Mouse (Mus musculus): ENCODE data around the gene Prkag1. TPM values are rescaled to one million over a fixed set of nuclear protein-coding genes. Genes with fewer than 3 reads are reported as not detected.
"Not testable (repeated sequence)": the region's sequence is repeated elsewhere in the genome, so short reads cannot be mapped to it uniquely, and the experiment has no call there.

Prkag1 gene
- polyA plus RNA-seq, 1 experiment from 2014 or later: 91.7 TPM

GRCm38 (mm10) chr15:98832161-98833058 is 1.1 kb upstream of the Prkag1 start:
- Histone ChIP-seq H3K9me3 (no peaks in the 10 kb centered on the region), H3K4me2 (replicated peaks) (no peak overlapping the region), H3K27ac (replicated peaks) (0 out of 2 replicates have a peak overlapping the region, but pooled peaks have one; percentile 9), H3K27me3 (no peaks in the 10 kb centered on the region), H3K36me3 (peaks cover 42% of the 10 kb centered on the region), H3K4me3 (no peak overlapping the region), H3K4me1 (peaks cover 16% of the 10 kb centered on the region), H3K9ac (replicated peaks) (no peak overlapping the region)
- WGBS: 64% methylated on average over 12 of the region's 12 CpGs
- ATAC-seq (replicated peaks): no peak

DNA sequence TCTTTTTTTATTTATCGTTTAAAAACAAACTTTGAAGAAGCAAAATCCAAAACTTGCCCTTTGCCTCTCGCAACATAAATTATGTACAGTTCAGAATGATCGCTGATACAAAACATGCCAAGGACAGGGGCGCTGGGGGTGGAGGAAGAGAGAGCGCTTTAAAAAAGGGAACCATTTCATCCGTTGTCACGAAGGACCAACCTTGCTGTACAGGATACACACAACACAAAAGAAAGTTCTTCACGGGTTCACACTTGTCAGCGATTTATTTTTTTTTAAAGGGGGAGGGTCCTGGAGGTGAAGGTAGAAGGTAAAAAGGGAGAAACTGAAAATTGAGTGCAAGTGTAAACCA is 339 bp upstream of the Prkag1 start:
- Histone ChIP-seq H3K4me1 (peaks cover 16% of the 10 kb centered on the region), H3K4me2 (replicated peaks) (peak overlapping the region; percentile 81), H3K4me3 (peak overlapping the region; percentile 72), H3K27me3 (no peaks in the 10 kb centered on the region), H3K9me3 (no peaks in the 10 kb centered on the region), H3K27ac (replicated peaks) (peak overlapping the region; percentile 85), H3K9ac (replicated peaks) (peak overlapping the region; percentile 64), H3K36me3 (peaks cover 35% of the 10 kb centered on the region)
- 18% methylated on average over 9 of the region's 9 CpGs for WGBS
- ATAC-seq (replicated peaks): peak; percentile 35

DNA sequence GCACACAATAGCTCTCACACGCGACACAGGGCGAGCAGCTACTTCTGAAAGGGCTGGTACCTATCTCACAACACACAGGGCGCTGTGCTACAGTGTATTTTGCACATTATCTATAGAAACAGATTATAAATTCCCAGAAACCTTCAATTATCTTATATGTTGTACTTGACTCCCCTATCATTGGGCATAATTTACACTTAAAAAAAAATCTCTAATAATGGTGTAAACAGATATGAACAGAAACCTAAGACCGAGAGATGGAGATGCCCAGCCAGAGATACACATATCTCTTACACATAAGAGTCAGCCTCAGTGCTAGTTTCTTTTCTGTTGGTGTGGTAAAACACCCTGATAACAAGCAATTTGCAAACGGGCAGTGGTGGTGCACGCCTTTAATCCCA is 3.7 kb downstream of the Prkag1 start:
- Histone ChIP-seq H3K27ac (replicated peaks) (no peak overlapping the region), H3K9ac (replicated peaks) (no peak overlapping the region), H3K4me3 (no peak overlapping the region), H3K27me3 (no peaks in the 10 kb centered on the region), H3K9me3 (no peaks in the 10 kb centered on the region), H3K4me2 (replicated peaks) (no peak overlapping the region), H3K4me1 (peaks cover 16% of the 10 kb centered on the region), H3K36me3 (peaks cover 9% of the 10 kb centered on the region; the same call in 1 of the 2 replicates)
- WGBS: 90% methylated on average over 7 of the region's 7 CpGs
- no peak for ATAC-seq (replicated peaks)

DNA sequence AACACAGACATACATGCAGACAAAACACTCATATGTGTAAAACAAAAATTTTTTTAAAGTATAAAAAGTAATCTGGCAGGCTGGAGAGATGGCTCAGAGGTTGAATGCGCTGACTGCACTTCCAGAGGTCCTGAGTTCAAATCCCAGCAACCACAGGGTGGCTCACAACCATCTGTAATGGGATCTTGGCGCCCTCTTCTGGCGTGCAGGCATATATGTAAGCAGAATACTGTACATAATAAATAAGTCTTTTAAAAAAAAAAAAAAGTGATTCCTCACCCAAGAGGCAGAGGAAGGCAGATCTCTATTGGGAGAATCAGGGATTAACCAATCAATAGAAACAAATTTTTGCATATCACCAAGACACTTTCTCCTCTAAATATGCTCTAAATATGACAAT is 7.9 kb downstream of the Prkag1 start:
- no peak overlapping the region for H3K27ac ChIP-seq (replicated peaks)
- no peak for ATAC-seq (replicated peaks)
- no peaks in the 10 kb centered on the region for H3K9me3 ChIP-seq
- no peak overlapping the region for H3K4me2 ChIP-seq (replicated peaks)
- H3K27me3 ChIP-seq: no peaks in the 10 kb centered on the region
- 69% methylated on average over 3 of the region's 3 CpGs for WGBS
- no peaks in the 10 kb centered on the region for H3K4me1 ChIP-seq
- H3K36me3 ChIP-seq: peaks cover 15% of the 10 kb centered on the region; the same call in 1 of the 2 replicates
- no peak overlapping the region for H3K9ac ChIP-seq (replicated peaks)
- no peak overlapping the region for H3K4me3 ChIP-seq

DNA sequence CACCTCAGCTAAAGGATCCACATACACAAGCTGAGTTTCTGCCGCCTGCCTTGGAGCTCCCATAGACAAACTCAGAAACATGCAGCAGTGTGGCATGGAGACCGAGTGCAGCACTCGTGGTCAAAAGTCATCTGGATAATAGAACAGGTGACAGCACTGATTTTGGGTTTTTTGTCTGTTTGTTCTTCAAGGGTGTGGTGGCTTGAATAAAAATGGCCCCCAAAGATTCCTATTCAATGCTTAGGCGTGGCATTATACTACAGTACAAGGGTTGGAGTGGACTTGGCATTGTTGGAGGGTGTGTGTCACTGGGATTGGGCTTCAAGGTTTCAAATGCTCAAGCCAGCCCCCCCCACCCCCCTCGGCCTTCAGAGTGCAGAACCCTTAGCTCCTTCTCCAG is 9.2 kb downstream of the Prkag1 start:
- 90% methylated on average over 5 of the region's 5 CpGs for WGBS
- H3K4me3 ChIP-seq: no peak overlapping the region
- H3K4me1 ChIP-seq: no peaks in the 10 kb centered on the region
- no peak overlapping the region for H3K27ac ChIP-seq (replicated peaks)
- no peak overlapping the region for H3K4me2 ChIP-seq (replicated peaks)
- ATAC-seq (replicated peaks): no peak
- peaks cover 13% of the 10 kb centered on the region; the same call in 1 of the 2 replicates for H3K36me3 ChIP-seq
- no peak overlapping the region for H3K9ac ChIP-seq (replicated peaks)
- no peaks in the 10 kb centered on the region for H3K9me3 ChIP-seq
- no peaks in the 10 kb centered on the region for H3K27me3 ChIP-seq

- WGBS: 22% methylated on average over 10 of the region's 10 CpGs
- H3K27me3 ChIP-seq: no peaks in the 10 kb centered on the region
- H3K27ac ChIP-seq (replicated peaks): no peak overlapping the region
- no peak for ATAC-seq (replicated peaks)
- peaks cover 18% of the 10 kb centered on the region; the same call in 1 of the 2 replicates for H3K36me3 ChIP-seq
- no peak overlapping the region for H3K9ac ChIP-seq (replicated peaks)
- H3K9me3 ChIP-seq: no peaks in the 10 kb centered on the region
- no peak overlapping the region for H3K4me2 ChIP-seq (replicated peaks)
- no peak overlapping the region for H3K4me3 ChIP-seq
- H3K4me1 ChIP-seq: no peaks in the 10 kb centered on the region
Observed at GRCm38 (mm10) chr15:98821403-98821802, 9.9 kb downstream of the Prkag1 start.

- Histone ChIP-seq H3K4me1 (no peaks in the 10 kb centered on the region), H3K27ac (replicated peaks) (no peak overlapping the region), H3K9me3 (no peaks in the 10 kb centered on the region), H3K27me3 (no peaks in the 10 kb centered on the region), H3K4me2 (replicated peaks) (no peak overlapping the region), H3K36me3 (peaks cover 19% of the 10 kb centered on the region; the same call in 1 of the 2 replicates), H3K4me3 (no peak overlapping the region), H3K9ac (replicated peaks) (no peak overlapping the region)
- WGBS: 85% methylated on average over 4 of the region's 4 CpGs
- ATAC-seq (replicated peaks): no peak
Observed at GRCm38 (mm10) chr15:98820937-98821336, 10.4 kb downstream of the Prkag1 start.

DNA sequence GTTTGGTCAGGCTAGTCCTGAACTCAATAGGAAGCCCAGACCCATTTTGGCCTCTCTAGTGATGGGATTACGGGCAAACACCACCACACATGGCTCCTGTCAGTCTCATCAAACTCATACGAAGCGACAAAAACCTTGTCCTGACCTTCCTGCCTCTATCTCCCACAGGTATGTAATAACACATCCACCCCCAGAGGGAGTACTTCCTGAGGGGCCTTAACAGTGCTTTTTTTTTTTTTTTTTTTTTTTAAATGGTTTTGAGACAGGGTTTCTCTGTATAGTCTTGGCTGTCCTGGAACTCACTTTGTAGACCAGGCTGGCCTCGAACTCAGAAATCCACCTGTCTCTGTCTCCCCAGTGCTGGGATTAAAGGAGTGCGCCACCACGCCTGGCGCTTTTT is 13.2 kb downstream of the Prkag1 start:
- no peak for ATAC-seq (replicated peaks)
- H3K9me3 ChIP-seq: no peaks in the 10 kb centered on the region
- H3K4me2 ChIP-seq (replicated peaks): no peak overlapping the region
- no peak overlapping the region for H3K4me3 ChIP-seq
- 97% methylated on average over 7 of the region's 7 CpGs for WGBS
- H3K27ac ChIP-seq (replicated peaks): no peak overlapping the region
- H3K9ac ChIP-seq (replicated peaks): no peak overlapping the region
- H3K36me3 ChIP-seq: peaks cover 31% of the 10 kb centered on the region
- H3K4me1 ChIP-seq: no peaks in the 10 kb centered on the region
- no peaks in the 10 kb centered on the region for H3K27me3 ChIP-seq

DNA sequence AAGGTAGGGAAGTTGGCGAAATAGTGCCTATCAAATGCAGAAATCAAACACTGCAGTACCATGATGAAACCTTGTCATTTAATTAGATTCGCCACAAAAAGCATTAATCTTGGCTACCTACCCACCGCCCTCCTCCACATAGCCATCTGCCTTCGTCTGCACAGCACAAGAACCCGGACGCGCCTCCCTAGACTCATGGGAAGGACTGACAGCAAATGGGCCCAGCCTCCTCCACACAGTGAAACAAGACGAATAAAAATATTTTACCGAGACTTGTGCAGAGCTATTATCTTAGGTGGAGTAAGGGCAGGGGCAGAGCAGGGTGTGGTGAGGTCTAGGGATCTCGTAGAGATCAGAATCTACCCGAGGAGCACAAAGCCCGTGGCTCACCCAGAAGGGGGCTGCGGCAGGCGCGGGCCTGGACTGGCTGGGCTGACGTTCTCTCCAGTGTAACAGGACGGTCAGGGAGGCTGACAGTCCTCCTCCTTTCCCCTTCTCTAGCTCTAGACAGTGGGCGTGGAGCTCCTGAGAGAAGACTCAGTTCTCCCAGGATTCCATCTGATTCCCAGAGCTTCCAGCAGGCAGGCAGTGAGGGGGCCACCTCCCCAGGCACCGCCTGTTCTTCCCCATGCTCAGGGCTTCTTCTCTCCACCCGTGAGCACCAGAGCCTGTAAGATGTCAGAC is 18.4 kb downstream of the Prkag1 start:
- Histone ChIP-seq H3K9ac (replicated peaks) (no peak overlapping the region), H3K4me3 (no peak overlapping the region), H3K27me3 (peaks cover 24% of the 10 kb centered on the region), H3K4me2 (replicated peaks) (no peak overlapping the region), H3K4me1 (peaks cover 12% of the 10 kb centered on the region), H3K27ac (replicated peaks) (no peak overlapping the region), H3K9me3 (no peaks in the 10 kb centered on the region), H3K36me3 (peaks cover 43% of the 10 kb centered on the region)
- ATAC-seq (replicated peaks): no peak
- WGBS: 86% methylated on average over 20 of the region's 20 CpGs

GRCm38 (mm10) chr15:98810212-98810611 is 21.1 kb downstream of the Prkag1 start:
- Histone ChIP-seq H3K36me3 (peaks cover 32% of the 10 kb centered on the region), H3K27me3 (peaks cover 50% of the 10 kb centered on the region), H3K4me1 (peaks cover 38% of the 10 kb centered on the region)
- not testable (repeated sequence) for ATAC-seq (replicated peaks); H3K4me3 ChIP-seq; H3K27ac ChIP-seq (replicated peaks); H3K9me3 ChIP-seq; H3K4me2 ChIP-seq (replicated peaks); H3K9ac ChIP-seq (replicated peaks)
- 82% methylated on average over 6 of the region's 6 CpGs for WGBS

DNA sequence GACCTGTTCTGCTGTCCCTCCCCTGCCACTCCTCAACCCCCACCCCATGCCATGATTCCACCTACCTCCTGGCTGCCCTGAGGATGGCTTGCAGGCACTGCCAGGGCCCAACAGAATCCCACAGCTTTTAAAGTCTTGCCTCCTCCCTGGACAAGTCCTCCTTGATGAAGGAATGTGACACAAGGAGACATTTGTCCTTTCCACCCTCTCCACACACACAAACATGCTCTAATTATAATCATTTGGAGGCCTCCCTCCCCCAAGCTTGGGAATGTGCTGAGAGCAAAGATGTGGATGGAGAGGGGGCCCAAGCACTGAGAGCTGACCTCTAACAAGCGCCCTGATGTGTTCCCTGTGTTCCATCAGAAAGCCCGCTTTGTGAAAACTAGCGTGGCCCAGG is 21.9 kb downstream of the Prkag1 start, which contains the start of gene Ddn:
Gene Ddn (minus strand): TSS at position 101 of the 400 bp plus-strand sequence.
- no peaks in the 10 kb centered on the region for H3K9me3 ChIP-seq
- peaks cover 40% of the 10 kb centered on the region for H3K4me1 ChIP-seq
- H3K4me2 ChIP-seq (replicated peaks): peak within 1 kb of the TSS; percentile 75
- 42% methylated on average over 3 of the region's 3 CpGs for whole genome bisulfite sequencing
- peaks cover 30% of the 10 kb centered on the region for H3K36me3 ChIP-seq
- no peak within 1 kb of the TSS for H3K27ac ChIP-seq (replicated peaks)
- H3K9ac ChIP-seq (replicated peaks): no peak within 1 kb of the TSS
- ATAC-seq (replicated peaks): no peak
- peak within 1 kb of the TSS; percentile 50 for H3K4me3 ChIP-seq
- H3K27me3 ChIP-seq: peaks cover 58% of the 10 kb centered on the region

GRCm38 (mm10) chr15:98808651-98809134 is 22.6 kb downstream of the Prkag1 start:
- Histone ChIP-seq H3K36me3 (peaks cover 24% of the 10 kb centered on the region), H3K9me3 (no peaks in the 10 kb centered on the region), H3K4me2 (replicated peaks) (peak overlapping the region; percentile 75; the same call in 1 of the 2 replicates), H3K4me1 (peaks cover 42% of the 10 kb centered on the region), H3K27ac (replicated peaks) (no peak overlapping the region), H3K27me3 (peaks cover 64% of the 10 kb centered on the region), H3K9ac (replicated peaks) (no peak overlapping the region), H3K4me3 (peak overlapping the region; percentile 50)
- 3% methylated on average over 6 of the region's 6 CpGs for WGBS
- ATAC-seq (replicated peaks): no peak
